Mouse (Mus musculus) E14TG2a.4 (cell line): Measurements from ENCODE around the gene Slc25a11.

Experiments
- CTCF ChIP-seq: conservative IDR thresholded peaks from 2 replicates; pipeline ENCODE4 v1.5.1; 2014; ENCODE audit warnings: low read length
- NANOG ChIP-seq: IDR thresholded peaks from 2 replicates; pipeline ENCODE4 v1.6.1; 2014; ENCODE audit warnings: borderline replicate concordance, low read length, mixed read lengths
- POU5F1 ChIP-seq: IDR thresholded peaks from 2 replicates; pipeline ENCODE4 v1.6.1; 2014; ENCODE audit warnings: low read length, borderline replicate concordance

GRCm38 (mm10) chr11:70647716-70648420 lies 589 bp upstream of the Slc25a11 start:
- no peak for TF ChIP-seq CTCF
- TF ChIP-seq NANOG: no peak
- no peak for TF ChIP-seq POU5F1
